ENCODE assay signal across 8 mouse cellular contexts in genomic region chr11:58959186-58959825, GRCm38 (mm10). TPM values are rescaled to one million over a fixed set of nuclear protein-coding genes. Genes with fewer than 3 reads are reported as not detected.
DNase-seq lines count a peak whose midpoint lies in the region; ATAC-seq and TF ChIP-seq lines count a peak whose summit lies in the region.

No protein-coding gene starts in this region.

- H3K27me3 ChIP-seq in heart, adult 2 months (ENCODE audit: control insufficient read depth, insufficient read depth, low read length): peaks cover 4% of the 10 kb centered on the region; the same call in 1 of the 2 replicates
- no peaks in the 10 kb centered on the region for H3K27me3 ChIP-seq in hindbrain, embryonic 15.5 days
- H3K27me3 ChIP-seq in midbrain, embryonic 13.5 days: peaks cover 12% of the 10 kb centered on the region

- no peak for TF ChIP-seq EP300 in heart, adult 2 months (IDR thresholded peaks at IDR 0.05; ENCODE audit: insufficient read depth, low read depth, low read length)

- no peak for TF ChIP-seq POLR2A in heart, adult 2 months (IDR thresholded peaks at IDR 0.05; ENCODE audit: insufficient read depth, low read depth, low read length)
- no peak for TF ChIP-seq POLR2A in bone marrow, adult 2 months (IDR thresholded peaks at IDR 0.05; ENCODE audit: borderline replicate concordance, control insufficient read depth, low read depth, low read length)

- no peak for ATAC-seq in hindbrain, embryonic 15.5 days (ENCODE audit: low FRiP score, low read depth)
- ATAC-seq in midbrain, embryonic 13.5 days: no peak
- no peak for ATAC-seq in activated CD4-positive, CD25-positive, alpha-beta regulatory T cell, adult 4 months

- 33% methylated on average over 15 of the region's 15 CpGs for WGBS in heart, adult 2 months
- 6% methylated on average over 15 of the region's 15 CpGs for WGBS in bone marrow, adult 2 months
- 33% methylated on average over 15 of the region's 15 CpGs for whole genome bisulfite sequencing in hindbrain, embryonic 15.5 days
- 37% methylated on average over 15 of the region's 15 CpGs for WGBS in midbrain, embryonic 13.5 days

- peak overlapping the region; percentile 80 for H3K4me2 ChIP-seq in hindbrain, embryonic 15.5 days
- peak overlapping the region; percentile 63 for H3K4me2 ChIP-seq in midbrain, embryonic 13.5 days (replicated peaks)

- H3K27ac ChIP-seq in heart, adult 2 months: no peak overlapping the region; the same call in 1 of the 2 replicates
- H3K27ac ChIP-seq in bone marrow, adult 2 months (ENCODE audit: control insufficient read depth, insufficient read depth, low read depth, low read length, poor library complexity): peak overlapping the region; percentile 60; the same call in 1 of the 2 replicates
- peak overlapping the region; percentile 87 for H3K27ac ChIP-seq in hindbrain, embryonic 15.5 days (replicated peaks)
- H3K27ac ChIP-seq in midbrain, embryonic 13.5 days: peak overlapping the region; percentile 61

- H3K79me2 ChIP-seq in heart, adult 2 months (replicated peaks; ENCODE audit: control insufficient read depth, insufficient read depth, low read length): no peaks in the 10 kb centered on the region

- no peak for TF ChIP-seq CTCF in heart, adult 2 months (IDR thresholded peaks at IDR 0.05)
- TF ChIP-seq CTCF in bone marrow, adult 2 months (IDR thresholded peaks at IDR 0.05; ENCODE audit: control insufficient read depth, insufficient read depth, low read length): no peak

- peaks cover 8% of the 10 kb centered on the region for H3K36me3 ChIP-seq in heart, adult 2 months (ENCODE audit: control insufficient read depth, insufficient read depth, low read length)
- H3K36me3 ChIP-seq in hindbrain, embryonic 15.5 days: no peaks in the 10 kb centered on the region
- peaks cover 12% of the 10 kb centered on the region for H3K36me3 ChIP-seq in midbrain, embryonic 13.5 days

- DNase-seq in heart, adult 2 months: no peak
- no peak for DNase-seq in heart, postnatal 4 days
- DNase-seq in adrenal gland, postnatal 10 days: no peak
- DNase-seq in layer of hippocampus, postnatal 36 days: no peak

- peaks cover 9% of the 10 kb centered on the region for H3K4me1 ChIP-seq in heart, adult 2 months (ENCODE audit: control insufficient read depth, insufficient read depth, low read length)
- no peaks in the 10 kb centered on the region; the same call in 1 of the 2 replicates for H3K4me1 ChIP-seq in bone marrow, adult 2 months (ENCODE audit: control insufficient read depth, insufficient read depth, low read length)
- H3K4me1 ChIP-seq in hindbrain, embryonic 15.5 days (replicated peaks): peaks cover 39% of the 10 kb centered on the region
- peaks cover 47% of the 10 kb centered on the region for H3K4me1 ChIP-seq in midbrain, embryonic 13.5 days (replicated peaks)

- H3K9me3 ChIP-seq in hindbrain, embryonic 15.5 days: no peaks in the 10 kb centered on the region
- H3K9me3 ChIP-seq in midbrain, embryonic 13.5 days: peaks cover 4% of the 10 kb centered on the region; the same call in 1 of the 2 replicates

- intact Hi-C loops in heart, adult 2 months (cut with DNase I): no loop called here

- H3K9ac ChIP-seq in heart, adult 2 months (ENCODE audit: low read depth, low read length): no peak overlapping the region
- H3K9ac ChIP-seq in hindbrain, embryonic 15.5 days: peak overlapping the region; percentile 70; the same call in 1 of the 2 replicates
- H3K9ac ChIP-seq in midbrain, embryonic 13.5 days (replicated peaks): peak overlapping the region; percentile 63

- H3K4me3 ChIP-seq in heart, adult 2 months: peak overlapping the region; percentile 64
- peak overlapping the region; percentile 67 for H3K4me3 ChIP-seq in bone marrow, adult 2 months (replicated peaks; ENCODE audit: control insufficient read depth, low read depth, low read length)
- peak overlapping the region; percentile 55 for H3K4me3 ChIP-seq in hindbrain, embryonic 15.5 days
- H3K4me3 ChIP-seq in midbrain, embryonic 13.5 days (replicated peaks): peak overlapping the region; percentile 50

RNA-seq across cellular contexts. Expression of gene Hist3h2a, which starts 4.8 kb away (rescaled TPM):
- total RNA-seq in heart, adult 2 months (2021): 10 to 100 TPM; 13.6 to 14.0 TPM
- 12.6 and 15.4 TPM in 2 replicates for polyA plus RNA-seq in heart, adult 2 months (2012; rRNA removed)
- total RNA-seq in heart, postnatal 4 days (2021): 10 to 100 TPM; 46.8 to 50.0 TPM
- polyA plus RNA-seq in bone marrow, adult 2 months (2011; ENCODE audit: insufficient read depth, insufficient read length, low replicate concordance, missing spikeins): 22.9 and 25.6 TPM in 2 replicates
- polyA plus RNA-seq in hindbrain, embryonic 15.5 days (2015; fragmentation: Nextera tagmentation; extraction: Ambion mirVana): 96.0 and 96.7 TPM in 2 replicates
- polyA plus RNA-seq in midbrain, embryonic 13.5 days (2015; fragmentation: Nextera tagmentation; extraction: Ambion mirVana): 149 and 155 TPM in 2 replicates
- 10 to 100 TPM; 30.8 to 37.5 TPM for total RNA-seq in adrenal gland, postnatal 10 days (2021)
- 10 to 100 TPM; 73.2 to 83.2 TPM for total RNA-seq in layer of hippocampus, postnatal 36 days (2021)
- 1 to 10 TPM; 3.5 to 5.4 TPM for polyA plus RNA-seq in activated CD4-positive, CD25-positive, alpha-beta regulatory T cell, adult 4 months (2017; shearing (Covaris generic))

RNA-seq across cellular contexts. Expression of gene Trim17, which starts 4.8 kb away (rescaled TPM):
- under 1 TPM in 1 of 2 experiments, not detected in 1; 0.07 TPM for total RNA-seq in heart, adult 2 months (2021)
- 0.20 and 0.37 TPM in 2 replicates for polyA plus RNA-seq in heart, adult 2 months (2012; rRNA removed)
- under 1 TPM in 1 of 2 experiments, not detected in 1; 0.10 TPM for total RNA-seq in heart, postnatal 4 days (2021)
- polyA plus RNA-seq in bone marrow, adult 2 months (2011; ENCODE audit: insufficient read depth, insufficient read length, low replicate concordance, missing spikeins): 0.29 TPM in 1 of 2 replicates, not detected in the other
- 1.4 TPM in 2 replicates for polyA plus RNA-seq in hindbrain, embryonic 15.5 days (2015; fragmentation: Nextera tagmentation; extraction: Ambion mirVana)
- 1.1 and 1.3 TPM in 2 replicates for polyA plus RNA-seq in midbrain, embryonic 13.5 days (2015; fragmentation: Nextera tagmentation; extraction: Ambion mirVana)
- under 1 TPM; 0.09 TPM for total RNA-seq in adrenal gland, postnatal 10 days (2021)
- total RNA-seq in layer of hippocampus, postnatal 36 days (2021): 1 to 10 TPM; 5.6 to 6.2 TPM
- under 1 TPM; 0.17 to 0.20 TPM for polyA plus RNA-seq in activated CD4-positive, CD25-positive, alpha-beta regulatory T cell, adult 4 months (2017; shearing (Covaris generic))

RNA-seq across cellular contexts. Expression of gene Hist3h2ba, which starts 10.6 kb away (rescaled TPM):
- total RNA-seq in heart, adult 2 months (2021): 1 to 10 TPM in 1 of 2 experiments, under 1 TPM in 1; 0.81 to 1.1 TPM
- polyA plus RNA-seq in heart, adult 2 months (2012; rRNA removed): 0.67 and 1.5 TPM in 2 replicates
- 10 to 100 TPM; 21.8 to 22.6 TPM for total RNA-seq in heart, postnatal 4 days (2021)
- polyA plus RNA-seq in bone marrow, adult 2 months (2011; ENCODE audit: insufficient read depth, insufficient read length, low replicate concordance, missing spikeins): 18.8 and 22.9 TPM in 2 replicates
- 230 and 238 TPM in 2 replicates for polyA plus RNA-seq in hindbrain, embryonic 15.5 days (2015; fragmentation: Nextera tagmentation; extraction: Ambion mirVana)
- polyA plus RNA-seq in midbrain, embryonic 13.5 days (2015; fragmentation: Nextera tagmentation; extraction: Ambion mirVana): 383 and 402 TPM in 2 replicates
- total RNA-seq in adrenal gland, postnatal 10 days (2021): 10 to 100 TPM; 23.0 to 32.1 TPM
- total RNA-seq in layer of hippocampus, postnatal 36 days (2021): 10 to 100 TPM; 88.8 to 93.5 TPM
- 1 to 10 TPM; 1.8 to 4.2 TPM for polyA plus RNA-seq in activated CD4-positive, CD25-positive, alpha-beta regulatory T cell, adult 4 months (2017; shearing (Covaris generic))

RNA-seq across cellular contexts. Expression of gene Trim11, which starts 18.6 kb away (rescaled TPM):
- total RNA-seq in heart, adult 2 months (2021): 10 to 100 TPM; 11.9 to 14.0 TPM
- 14.3 and 19.4 TPM in 2 replicates for polyA plus RNA-seq in heart, adult 2 months (2012; rRNA removed)
- 10 to 100 TPM; 21.3 TPM for total RNA-seq in heart, postnatal 4 days (2021)
- 37.2 and 67.8 TPM in 2 replicates for polyA plus RNA-seq in bone marrow, adult 2 months (2011; ENCODE audit: insufficient read depth, insufficient read length, low replicate concordance, missing spikeins)
- 19.3 and 20.7 TPM in 2 replicates for polyA plus RNA-seq in hindbrain, embryonic 15.5 days (2015; fragmentation: Nextera tagmentation; extraction: Ambion mirVana)
- 18.7 and 21.9 TPM in 2 replicates for polyA plus RNA-seq in midbrain, embryonic 13.5 days (2015; fragmentation: Nextera tagmentation; extraction: Ambion mirVana)
- total RNA-seq in adrenal gland, postnatal 10 days (2021): 10 to 100 TPM; 19.7 to 24.3 TPM
- 10 to 100 TPM; 28.8 to 29.3 TPM for total RNA-seq in layer of hippocampus, postnatal 36 days (2021)
- 10 to 100 TPM; 18.5 to 22.2 TPM for polyA plus RNA-seq in activated CD4-positive, CD25-positive, alpha-beta regulatory T cell, adult 4 months (2017; shearing (Covaris generic))

RNA-seq across cellular contexts. Expression of gene Rnf187, which starts 20.6 kb away (rescaled TPM):
- total RNA-seq in heart, adult 2 months (2021): 100 to 1,000 TPM; 164 to 177 TPM
- polyA plus RNA-seq in heart, adult 2 months (2012; rRNA removed): 182 and 190 TPM in 2 replicates
- total RNA-seq in heart, postnatal 4 days (2021): 100 to 1,000 TPM; 161 to 165 TPM
- polyA plus RNA-seq in bone marrow, adult 2 months (2011; ENCODE audit: insufficient read depth, insufficient read length, low replicate concordance, missing spikeins): 108 and 135 TPM in 2 replicates
- polyA plus RNA-seq in hindbrain, embryonic 15.5 days (2015; fragmentation: Nextera tagmentation; extraction: Ambion mirVana): 603 and 674 TPM in 2 replicates
- polyA plus RNA-seq in midbrain, embryonic 13.5 days (2015; fragmentation: Nextera tagmentation; extraction: Ambion mirVana): 453 and 491 TPM in 2 replicates
- total RNA-seq in adrenal gland, postnatal 10 days (2021): 100 to 1,000 TPM; 154 to 156 TPM
- total RNA-seq in layer of hippocampus, postnatal 36 days (2021): 100 to 1,000 TPM; 478 to 523 TPM
- 10 to 100 TPM; 11.4 to 17.9 TPM for polyA plus RNA-seq in activated CD4-positive, CD25-positive, alpha-beta regulatory T cell, adult 4 months (2017; shearing (Covaris generic))
